Mouse (Mus musculus) forebrain, embryonic 14.5 days (tissue): Measurements from ENCODE around the gene Gins3. TPM values are rescaled to one million over a fixed set of nuclear protein-coding genes. Genes with fewer than 3 reads are reported as not detected.
A peak's percentile ranks its signal among the peaks of the same experiment; 100 is the strongest.

ENCODE experiments used
- ATAC-seq: fragments of 200-750 bp; cut with Nextera tagmentation; 2 replicates; pipeline ENCODE4 v1.8.0; 2017; ENCODE audit warnings: mild to moderate bottlenecking, moderate library complexity
- DNase-seq: peaks from one replicate; pipeline ENCODE4 v3.0.0-alpha.2; 2015; ENCODE audit warnings: low spot score
- H3K27ac ChIP-seq: fragments of 300-500 bp; sonication (generic); 2 replicates; pipeline ENCODE4 v1.5.1; 2014; ENCODE audit warnings: low read depth, mild to moderate bottlenecking, control low read depth, low read length, moderate library complexity
- H3K27me3 ChIP-seq: fragments of 300-500 bp; sonication (generic); replicated peaks from 2 replicates; pipeline ENCODE4 v1.6.1; 2014; ENCODE audit warnings: low read length, control low read depth, mixed read lengths; ENCODE audit not compliant: control insufficient read depth, insufficient read depth
- H3K36me3 ChIP-seq: fragments of 300-500 bp; sonication (generic); 2 replicates; pipeline ENCODE4 v1.6.1; 2014; ENCODE audit warnings: low read length, control low read depth; ENCODE audit not compliant: control insufficient read depth, insufficient read depth
- H3K4me1 ChIP-seq: fragments of 300-500 bp; sonication (generic); 2 replicates; pipeline ENCODE4 v1.6.1; 2014; ENCODE audit warnings: antibody characterized with exemption, low read length, control low read depth; ENCODE audit not compliant: control insufficient read depth, insufficient read depth
- H3K4me2 ChIP-seq: fragments of 300-500 bp; sonication (generic); 2 replicates; pipeline ENCODE4 v1.6.1; 2014; ENCODE audit warnings: mild to moderate bottlenecking, control low read depth, low read length
- H3K4me3 ChIP-seq: fragments of 300-500 bp; sonication (generic); 2 replicates; pipeline ENCODE4 v1.5.1; 2014; ENCODE audit warnings: low read depth, low read length, control low read depth
- H3K9ac ChIP-seq: fragments of 300-500 bp; sonication (generic); 2 replicates; pipeline ENCODE4 v1.6.1; 2014; ENCODE audit warnings: mild to moderate bottlenecking, low read length, control low read depth, moderate library complexity
- H3K9me3 ChIP-seq: fragments of 300-500 bp; sonication (generic); replicated peaks from 2 replicates; pipeline ENCODE4 v1.6.1; 2016; ENCODE audit warnings: low read length, control low read depth, mixed read lengths; ENCODE audit not compliant: control insufficient read depth
- WGBS: fragments of 180-500 bp; shearing (Covaris S2); extraction: QIAGEN DNeasy Blood & Tissue Kit; methylation state at CpG from one replicate; pipeline ENCODE4 v1.1.7; 2014; 5-methylcytosine and 5-hydroxymethylcytosine counted together
- polyA plus RNA-seq: library from polyadenylated mRNA; unstranded; fragments of >200 nt; fragmentation: Nextera tagmentation; extraction: Ambion mirVana; gene quantifications from 2 replicates; pipeline ENCODE4 v1.2.1, GENCODE M21; 2014

The Gins3 gene
- polyA plus RNA-seq, 1 experiment from 2014 or later, result 13.3 TPM

- Histone ChIP-seq H3K9ac (no peak overlapping the region), H3K27ac (no peak overlapping the region), H3K4me3 (no peak overlapping the region), H3K36me3 (no peaks in the 10 kb centered on the region), H3K4me2 (no peak overlapping the region), H3K9me3 (no peaks in the 10 kb centered on the region), H3K4me1 (no peaks in the 10 kb centered on the region), H3K27me3 (no peaks in the 10 kb centered on the region)
- WGBS, result 92% methylated on average over 2 of the region's 2 CpGs
- DNase-seq (no peak), ATAC-seq (no peak)
Observed at GRCm38 (mm10) chr8:95620046-95620445, 13.2 kb upstream of the Gins3 start.

DNA sequence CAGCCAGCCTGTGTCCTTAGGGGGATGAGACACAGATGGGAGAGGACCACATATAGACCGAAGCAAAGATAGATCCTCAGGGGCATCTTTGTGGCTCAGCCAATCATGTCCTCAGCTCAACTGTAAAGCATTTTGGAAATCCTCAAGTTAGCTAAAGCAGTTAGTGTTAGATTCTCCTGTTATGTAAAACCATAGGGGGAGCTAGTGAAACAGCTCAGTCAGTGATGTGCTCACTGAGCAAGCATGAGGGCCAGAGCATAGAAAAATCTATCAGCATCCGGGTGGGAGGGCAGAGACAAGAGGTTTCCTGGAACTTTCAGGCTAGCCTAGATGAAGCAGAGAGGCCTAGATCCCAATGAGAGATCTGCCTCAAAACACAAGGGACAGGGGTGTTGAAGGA is 8.4 kb upstream of the Gins3 start:
- Histone ChIP-seq H3K9me3 (no peaks in the 10 kb centered on the region), H3K9ac (no peak overlapping the region), H3K36me3 (no peaks in the 10 kb centered on the region), H3K27ac (no peak overlapping the region), H3K4me1 (no peaks in the 10 kb centered on the region), H3K4me2 (no peak overlapping the region), H3K27me3 (no peaks in the 10 kb centered on the region; the same call in 1 of the 2 replicates), H3K4me3 (no peak overlapping the region)
- 96% methylated on average over 2 of the region's 2 CpGs for WGBS
- no peak for ATAC-seq
- no peak for DNase-seq

GRCm38 (mm10) chr8:95632840-95633239 is 413 bp upstream of the Gins3 start:
- H3K36me3 ChIP-seq, result no peaks in the 10 kb centered on the region
- no peaks in the 10 kb centered on the region for H3K9me3 ChIP-seq
- H3K27ac ChIP-seq, result no peak overlapping the region
- WGBS, result 82% methylated on average over 6 of the region's 6 CpGs
- H3K4me2 ChIP-seq, result peak overlapping the region; percentile 88
- peaks cover 7% of the 10 kb centered on the region; the same call in 1 of the 2 replicates for H3K4me1 ChIP-seq
- DNase-seq (no peak), ATAC-seq (peak; percentile 40; the same call in 1 of the 2 replicates)
- H3K27me3 ChIP-seq, result no peaks in the 10 kb centered on the region; the same call in 1 of the 2 replicates
- H3K9ac ChIP-seq, result no peak overlapping the region
- H3K4me3 ChIP-seq, result peak overlapping the region; percentile 76

- Histone ChIP-seq H3K9me3 (no peaks in the 10 kb centered on the region), H3K36me3 (no peaks in the 10 kb centered on the region), H3K4me1 (peaks cover 7% of the 10 kb centered on the region; the same call in 1 of the 2 replicates), H3K27me3 (no peaks in the 10 kb centered on the region), H3K4me2 (peak overlapping the region; percentile 88), H3K4me3 (peak overlapping the region; percentile 76), H3K27ac (no peak overlapping the region), H3K9ac (peak overlapping the region; percentile 77)
- ATAC-seq (no peak), DNase-seq (no peak)
- WGBS, result 3% methylated on average over 6 of the region's 6 CpGs
Observed at GRCm38 (mm10) chr8:95634063-95634340, 749 bp downstream of the Gins3 start.

DNA sequence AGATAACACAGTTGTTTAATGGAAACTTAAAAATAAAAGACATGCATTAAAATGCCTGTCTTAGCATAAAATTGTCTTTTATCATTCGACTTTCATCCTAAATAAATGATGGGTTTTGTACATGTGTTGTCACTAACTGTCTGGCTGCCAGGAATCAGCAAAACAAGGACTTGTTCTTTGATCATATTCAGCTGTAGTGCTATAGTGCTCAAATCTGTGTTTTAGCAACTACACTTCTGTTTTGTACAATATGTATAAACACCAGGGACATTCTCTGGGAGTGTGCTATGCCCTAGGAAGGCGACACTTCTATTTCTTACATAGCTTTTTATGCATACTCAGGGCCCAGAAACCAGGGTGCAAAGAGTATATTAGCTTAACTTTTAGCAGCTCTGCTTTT is 11.7 kb downstream of the Gins3 start:
- H3K9ac ChIP-seq, result no peak overlapping the region
- peaks cover 6% of the 10 kb centered on the region; the same call in 1 of the 2 replicates for H3K36me3 ChIP-seq
- H3K9me3 ChIP-seq, result no peaks in the 10 kb centered on the region
- no peaks in the 10 kb centered on the region for H3K4me1 ChIP-seq
- no peaks in the 10 kb centered on the region for H3K27me3 ChIP-seq
- H3K4me3 ChIP-seq, result no peak overlapping the region
- WGBS, result 89% methylated on average over 2 of the region's 2 CpGs
- no peak overlapping the region for H3K4me2 ChIP-seq
- DNase-seq (no peak), ATAC-seq (no peak)
- no peak overlapping the region for H3K27ac ChIP-seq

GRCm38 (mm10) chr8:95648251-95648650 is 15.0 kb downstream of the Gins3 start:
- Histone ChIP-seq H3K27ac (no peak overlapping the region), H3K9ac (no peak overlapping the region), H3K4me2 (no peak overlapping the region), H3K36me3 (peaks cover 3% of the 10 kb centered on the region; the same call in 1 of the 2 replicates), H3K9me3 (no peaks in the 10 kb centered on the region), H3K4me1 (no peaks in the 10 kb centered on the region), H3K4me3 (no peak overlapping the region), H3K27me3 (no peaks in the 10 kb centered on the region)
- DNase-seq (no peak), ATAC-seq (no peak)
- 72% methylated on average over 3 of the region's 3 CpGs for WGBS

- ATAC-seq (no peak), DNase-seq (no peak)
- Histone ChIP-seq H3K27me3 (no peaks in the 10 kb centered on the region), H3K36me3 (no peaks in the 10 kb centered on the region), H3K9me3 (no peaks in the 10 kb centered on the region), H3K4me3 (no peak overlapping the region), H3K9ac (no peak overlapping the region), H3K4me2 (no peak overlapping the region), H3K4me1 (no peaks in the 10 kb centered on the region), H3K27ac (no peak overlapping the region)
- 89% methylated on average over 5 of the region's 5 CpGs for WGBS
Observed at GRCm38 (mm10) chr8:95653351-95653750, 20.1 kb downstream of the Gins3 start.

GRCm38 (mm10) chr8:95655831-95656230 is 22.6 kb downstream of the Gins3 start:
- no peak for ATAC-seq
- Histone ChIP-seq H3K4me1 (no peaks in the 10 kb centered on the region), H3K4me2 (no peak overlapping the region), H3K27ac (no peak overlapping the region), H3K27me3 (no peaks in the 10 kb centered on the region), H3K36me3 (no peaks in the 10 kb centered on the region), H3K4me3 (no peak overlapping the region), H3K9ac (no peak overlapping the region), H3K9me3 (no peaks in the 10 kb centered on the region)
- WGBS, result 84% methylated on average over 7 of the region's 7 CpGs
- DNase-seq, result no peak

DNA sequence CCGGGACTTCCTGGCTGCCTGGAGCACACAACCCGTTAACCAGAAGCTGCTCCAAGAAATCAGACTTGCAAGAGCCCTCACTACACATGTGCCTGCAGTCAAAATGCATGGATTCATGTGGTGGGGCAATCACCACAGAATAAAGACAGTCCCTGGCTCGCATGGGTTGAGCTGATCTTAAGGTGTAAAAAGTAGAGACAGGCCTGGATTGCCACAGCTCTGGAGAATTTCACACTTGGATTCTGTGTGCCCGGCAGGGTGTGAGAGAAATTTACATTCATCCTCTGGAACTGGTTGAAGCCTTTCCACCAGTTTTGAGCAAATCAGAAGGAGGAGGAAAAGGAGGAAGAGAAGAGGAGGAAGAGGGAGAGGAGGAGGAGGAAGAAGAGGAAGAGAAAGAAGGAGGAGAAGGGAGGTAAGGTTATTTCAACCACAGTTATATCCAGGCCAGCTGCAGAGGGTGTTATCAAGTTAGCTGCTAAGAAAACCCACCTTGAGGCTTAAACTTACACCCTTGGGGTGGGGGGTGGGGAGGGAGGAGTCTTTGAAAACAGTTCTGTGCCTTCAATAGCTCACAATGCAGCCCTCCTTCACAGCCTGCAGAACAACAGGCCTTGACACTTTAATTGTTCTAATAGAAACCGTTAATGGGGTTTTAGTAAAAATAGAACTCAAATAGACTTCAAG is 23.2 kb downstream of the Gins3 start:
- no peak overlapping the region for H3K4me2 ChIP-seq
- H3K9ac ChIP-seq, result no peak overlapping the region
- DNase-seq (no peak), ATAC-seq (no peak)
- no peaks in the 10 kb centered on the region for H3K9me3 ChIP-seq
- H3K36me3 ChIP-seq, result no peaks in the 10 kb centered on the region
- H3K27ac ChIP-seq, result no peak overlapping the region
- H3K27me3 ChIP-seq, result no peaks in the 10 kb centered on the region
- no peak overlapping the region for H3K4me3 ChIP-seq
- WGBS, result 49% methylated on average over 5 of the region's 5 CpGs
- no peaks in the 10 kb centered on the region for H3K4me1 ChIP-seq
